10 mouse cellular contexts compared by ENCODE assay signal in genomic region chr14:54492345-54493131, GRCm38 (mm10). TPM values are rescaled to one million over a fixed set of nuclear protein-coding genes. Genes with fewer than 3 reads are reported as not detected.
DNase-seq lines count a peak whose midpoint lies in the region; ATAC-seq and TF ChIP-seq lines count a peak whose summit lies in the region.
"Had no signal": no experiment of that assay in that cellular context is flagged by ENCODE, and none has a peak within 500 bp of the region (broad histone marks: within the 10 kb centered on the region; RNA-seq: fewer than 3 reads in every experiment).

No protein-coding gene starts in this region.

- no peak for DNase-seq in kidney, postnatal 36 days
- peak; percentile 79 for DNase-seq in CD4-positive, CD25-positive, alpha-beta regulatory T cell, adult 2 months (ENCODE audit: low read depth, low spot score)
- DNase-seq in testis, postnatal 10 days (ENCODE audit: low spot score), result no peak
- DNase-seq in c-Kit-positive CD71-positive TER-119-positive erythroid progenitor cells, embryonic 14.5 days (ENCODE audit: low spot score), result no peak
- no peak for DNase-seq in thymus, postnatal 4 days
- DNase-seq: cerebellum, adult 9-11 months had no signal

- H3K27me3 ChIP-seq in kidney, embryonic 14.5 days (ENCODE audit: control insufficient read depth, insufficient read depth, low read length), result no peaks in the 10 kb centered on the region
- no peaks in the 10 kb centered on the region for H3K27me3 ChIP-seq in liver, embryonic 15.5 days

- ATAC-seq in kidney, embryonic 14.5 days (ENCODE audit: low FRiP score, low TSS enrichment), result peak; percentile 74
- peak; percentile 68 for ATAC-seq in liver, embryonic 15.5 days (ENCODE audit: insufficient read depth)
- ATAC-seq: midbrain, embryonic 16.5 days had no signal

- no peaks in the 10 kb centered on the region for H3K9me3 ChIP-seq in kidney, embryonic 14.5 days (ENCODE audit: control insufficient read depth, low read length)
- H3K9me3 ChIP-seq in liver, embryonic 15.5 days (replicated peaks), result no peaks in the 10 kb centered on the region

- H3K4me3 ChIP-seq in kidney, embryonic 14.5 days (ENCODE audit: low read length), result no peak overlapping the region
- peak overlapping the region; percentile 1 for H3K4me3 ChIP-seq in bone marrow, adult 2 months (replicated peaks; ENCODE audit: control insufficient read depth, low read depth, low read length)
- H3K4me3 ChIP-seq in liver, embryonic 15.5 days (replicated peaks), result no peak overlapping the region

- no peaks in the 10 kb centered on the region for H3K4me1 ChIP-seq in kidney, embryonic 14.5 days (ENCODE audit: control insufficient read depth, insufficient read depth, low read length)
- H3K4me1 ChIP-seq in bone marrow, adult 2 months (ENCODE audit: control insufficient read depth, insufficient read depth, low read length), result no peaks in the 10 kb centered on the region
- 0 out of 2 replicates have a peak, but pooled peaks cover 6% of the 10 kb centered on the region for H3K4me1 ChIP-seq in liver, embryonic 15.5 days (replicated peaks)

- no peak overlapping the region for H3K27ac ChIP-seq in kidney, embryonic 14.5 days (ENCODE audit: low read depth, low read length)
- H3K27ac ChIP-seq in bone marrow, adult 2 months (ENCODE audit: control insufficient read depth, insufficient read depth, low read depth, low read length, poor library complexity), result no peak overlapping the region
- H3K27ac ChIP-seq in liver, embryonic 15.5 days (replicated peaks), result no peak overlapping the region

- WGBS in kidney, embryonic 14.5 days, result 68% methylated on average over 18 of the region's 18 CpGs
- WGBS in bone marrow, adult 2 months, result 44% methylated on average over 18 of the region's 18 CpGs
- WGBS in liver, embryonic 15.5 days (ENCODE audit: insufficient replicate concordance), result 53% methylated on average over 18 of the region's 18 CpGs

- no peak overlapping the region for H3K9ac ChIP-seq in kidney, embryonic 14.5 days (ENCODE audit: low read depth, low read length)
- no peak overlapping the region for H3K9ac ChIP-seq in liver, embryonic 15.5 days

- no peak for TF ChIP-seq CTCF in bone marrow, adult 2 months (IDR thresholded peaks at IDR 0.05; ENCODE audit: control insufficient read depth, insufficient read depth, low read length)

- no peak overlapping the region; the same call in 1 of the 2 replicates for H3K4me2 ChIP-seq in kidney, embryonic 14.5 days (replicated peaks; ENCODE audit: low read depth, low read length)
- no peak overlapping the region for H3K4me2 ChIP-seq in liver, embryonic 15.5 days

- TF ChIP-seq POLR2A in bone marrow, adult 2 months (IDR thresholded peaks at IDR 0.05; ENCODE audit: borderline replicate concordance, control insufficient read depth, low read depth, low read length), result no peak

- no peaks in the 10 kb centered on the region for H3K36me3 ChIP-seq in kidney, embryonic 14.5 days (ENCODE audit: control insufficient read depth, insufficient read depth, low read length)
- no peaks in the 10 kb centered on the region for H3K36me3 ChIP-seq in liver, embryonic 15.5 days (replicated peaks)

RNA-seq across cellular contexts. Expression of gene Rem2, which starts 16.6 kb away (rescaled TPM):
- polyA plus RNA-seq in kidney, embryonic 14.5 days (2014; fragmentation: Nextera tagmentation; extraction: Ambion mirVana), result 6.1 and 6.9 TPM in 2 replicates
- 0.80 TPM in 1 of 2 replicates, not detected in the other for polyA plus RNA-seq in bone marrow, adult 2 months (2011; ENCODE audit: insufficient read depth, insufficient read length, low replicate concordance, missing spikeins)
- 0.20 and 0.23 TPM in 2 replicates for polyA plus RNA-seq in liver, embryonic 15.5 days (2015; fragmentation: Nextera tagmentation; extraction: Ambion mirVana)

RNA-seq across cellular contexts. Expression of gene Prmt5, which starts 24.8 kb away (rescaled TPM):
- 87.5 and 108 TPM in 2 replicates for polyA plus RNA-seq in kidney, embryonic 14.5 days (2014; fragmentation: Nextera tagmentation; extraction: Ambion mirVana)
- 15.6 and 49.1 TPM in 2 replicates for polyA plus RNA-seq in bone marrow, adult 2 months (2011; ENCODE audit: insufficient read depth, insufficient read length, low replicate concordance, missing spikeins)
- polyA plus RNA-seq in liver, embryonic 15.5 days (2015; fragmentation: Nextera tagmentation; extraction: Ambion mirVana), result 25.1 and 26.3 TPM in 2 replicates

RNA-seq across cellular contexts. Expression of gene Lrp10, which starts 28.6 kb away (rescaled TPM):
- polyA plus RNA-seq in kidney, embryonic 14.5 days (2014; fragmentation: Nextera tagmentation; extraction: Ambion mirVana), result 32.0 and 47.0 TPM in 2 replicates
- 21.5 and 29.0 TPM in 2 replicates for polyA plus RNA-seq in bone marrow, adult 2 months (2011; ENCODE audit: insufficient read depth, insufficient read length, low replicate concordance, missing spikeins)
- 21.2 and 23.0 TPM in 2 replicates for polyA plus RNA-seq in liver, embryonic 15.5 days (2015; fragmentation: Nextera tagmentation; extraction: Ambion mirVana)
